Mouse (Mus musculus): ENCODE measurements around the gene Rasl11b.

DNA sequence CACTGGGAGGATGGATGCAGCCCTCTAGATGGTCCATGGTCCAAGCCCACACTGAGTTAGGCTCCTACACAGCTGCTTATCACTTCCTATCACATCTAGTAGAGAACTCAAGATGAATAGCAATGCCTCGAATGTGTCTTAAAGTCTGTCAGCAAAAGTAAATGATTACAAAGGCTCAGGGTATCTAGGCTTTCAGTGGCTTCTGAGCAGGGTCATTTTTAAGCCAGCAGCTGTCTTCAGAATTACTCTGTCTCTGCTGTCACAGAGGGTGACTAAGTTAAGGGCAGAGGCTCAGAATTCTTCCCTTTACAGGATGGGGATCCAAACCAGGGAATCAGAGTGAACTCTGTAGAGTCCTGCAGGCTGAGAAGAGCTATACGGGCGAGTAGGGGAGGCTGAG lies 51.9 kb downstream of the Rasl11b start:
- TF ChIP-seq CTCF (IDR thresholded peaks at IDR 0.05; ENCODE audit: extremely low read depth, insufficient read depth, low read length) = no peak
- no peak for TF ChIP-seq POLR2A (IDR thresholded peaks at IDR 0.05; ENCODE audit: extremely low read depth, insufficient read depth, low read length)

Data from cortical plate, adult 2 months (tissue).